Mouse (Mus musculus) adrenal gland, postnatal 14 days (tissue): ENCODE measurements at regions not wholly inside any gene's neighbourhood (a gene's known extent, or its start where the extent isn't known, plus 50 kb on each side); places are given as distances from the start of the nearest gene placed in this dataset.
"Not testable (repeated sequence)": the region's sequence is repeated elsewhere in the genome, so short reads cannot be mapped to it uniquely, and the experiment has no call there.

Experiments
- DNase-seq: peaks from one replicate; pipeline ENCODE4 v3.0.0; 2021; ENCODE audit warnings: mixed read lengths

- no peak for DNase-seq
These were observed 611.2 kb downstream of the 5730507C01Rik start for GRCm38 (mm10) chr12:19125541-19125940.

GRCm38 (mm10) chr12:19175631-19176030 is 661.3 kb downstream of the 5730507C01Rik start:
- DNase-seq = peak; percentile 9

- no peak for DNase-seq
These were observed 678.1 kb downstream of the 5730507C01Rik start for GRCm38 (mm10) chr12:19192396-19192795.

GRCm38 (mm10) chr12:19193041-19193440 is 678.7 kb downstream of the 5730507C01Rik start:
- not testable (repeated sequence) for DNase-seq

GRCm38 (mm10) chr12:19223996-19224395 is 709.7 kb downstream of the 5730507C01Rik start:
- peak; percentile 4 for DNase-seq

GRCm38 (mm10) chr12:19246731-19247130 is 707.6 kb upstream of the Gm21863 start:
- peak; percentile 46 for DNase-seq

GRCm38 (mm10) chr12:19288271-19288890 is 665.9 kb upstream of the Gm21863 start:
- DNase-seq = peak; percentile 88

- DNase-seq = not testable (repeated sequence)
These were observed 665.3 kb upstream of the Gm21863 start for GRCm38 (mm10) chr12:19289038-19289437.

GRCm38 (mm10) chr12:19292068-19292770 is 662.1 kb upstream of the Gm21863 start:
- DNase-seq = not testable (repeated sequence)
